Mouse (Mus musculus): ENCODE data around the gene Acbd3. TPM values are rescaled to one million over a fixed set of nuclear protein-coding genes. Genes with fewer than 3 reads are reported as not detected.

Acbd3 gene
- total RNA-seq (2014; fragmentation: Nextera tagmentation) = 19.1 and 21.9 TPM in 2 replicates
- total RNA-seq (2017) = 42.7 and 44.4 TPM in 2 replicates

GRCm38 (mm10) chr1:180725704-180726179, at the start of gene Acbd3:
TSS of gene Acbd3 (plus strand) at chr1:180726043.
- ATAC-seq (replicated peaks; ENCODE audit: low FRiP score, low TSS enrichment, poor library complexity, severe bottlenecking) = peak; percentile 88

GRCm38 (mm10) chr1:180691284-180691683, 34.6 kb upstream of the Acbd3 start:
- no peak for ATAC-seq (replicated peaks; ENCODE audit: low FRiP score, low TSS enrichment, poor library complexity, severe bottlenecking)

GRCm38 (mm10) chr1:180696626-180697352, 29.1 kb upstream of the Acbd3 start, which contains the start of gene Mixl1:
TSS of gene Mixl1 (minus strand) at chr1:180697034.
- no peak for ATAC-seq (replicated peaks; ENCODE audit: low FRiP score, low TSS enrichment, poor library complexity, severe bottlenecking)

GRCm38 (mm10) chr1:180698063-180698462, 27.8 kb upstream of the Acbd3 start:
- no peak for ATAC-seq (replicated peaks; ENCODE audit: low FRiP score, low TSS enrichment, poor library complexity, severe bottlenecking)

- no peak for ATAC-seq (replicated peaks; ENCODE audit: low FRiP score, low TSS enrichment, poor library complexity, severe bottlenecking)
Measured at GRCm38 (mm10) chr1:180703400-180703799, 22.4 kb upstream of the Acbd3 start.

GRCm38 (mm10) chr1:180707368-180707767, 18.5 kb upstream of the Acbd3 start:
- ATAC-seq (replicated peaks; ENCODE audit: low FRiP score, low TSS enrichment, poor library complexity, severe bottlenecking) = no peak

GRCm38 (mm10) chr1:180707813-180708212, 18.0 kb upstream of the Acbd3 start:
- no peak for ATAC-seq (replicated peaks; ENCODE audit: low FRiP score, low TSS enrichment, poor library complexity, severe bottlenecking)

GRCm38 (mm10) chr1:180708935-180709776, 16.7 kb upstream of the Acbd3 start:
- ATAC-seq (replicated peaks; ENCODE audit: low FRiP score, low TSS enrichment, poor library complexity, severe bottlenecking) = peak; percentile 74

GRCm38 (mm10) chr1:180718756-180719155, 7.1 kb upstream of the Acbd3 start:
- no peak for ATAC-seq (replicated peaks; ENCODE audit: low FRiP score, low TSS enrichment, poor library complexity, severe bottlenecking)

- no peak for ATAC-seq (replicated peaks; ENCODE audit: low FRiP score, low TSS enrichment, poor library complexity, severe bottlenecking)
Measured at GRCm38 (mm10) chr1:180719483-180719882, 6.4 kb upstream of the Acbd3 start.

GRCm38 (mm10) chr1:180719951-180720689, 5.7 kb upstream of the Acbd3 start:
- ATAC-seq (replicated peaks; ENCODE audit: low FRiP score, low TSS enrichment, poor library complexity, severe bottlenecking) = peak; percentile 72

- ATAC-seq (replicated peaks; ENCODE audit: low FRiP score, low TSS enrichment, poor library complexity, severe bottlenecking) = peak; percentile 53
Measured at GRCm38 (mm10) chr1:180722608-180723007, 3.2 kb upstream of the Acbd3 start.

GRCm38 (mm10) chr1:180723701-180724238, 2.1 kb upstream of the Acbd3 start:
- ATAC-seq (replicated peaks; ENCODE audit: low FRiP score, low TSS enrichment, poor library complexity, severe bottlenecking) = no peak

GRCm38 (mm10) chr1:180726183-180726582, 340 bp downstream of the Acbd3 start:
- peak; percentile 12; the same call in 1 of the 2 replicates for ATAC-seq (replicated peaks; ENCODE audit: low FRiP score, low TSS enrichment, poor library complexity, severe bottlenecking)

GRCm38 (mm10) chr1:180729231-180729630, 3.4 kb downstream of the Acbd3 start:
- no peak for ATAC-seq (replicated peaks; ENCODE audit: low FRiP score, low TSS enrichment, poor library complexity, severe bottlenecking)

- ATAC-seq (replicated peaks; ENCODE audit: low FRiP score, low TSS enrichment, poor library complexity, severe bottlenecking) = no peak
Measured at GRCm38 (mm10) chr1:180747827-180748226, 22.0 kb downstream of the Acbd3 start.

- ATAC-seq (replicated peaks; ENCODE audit: low FRiP score, low TSS enrichment, poor library complexity, severe bottlenecking) = no peak
Measured at GRCm38 (mm10) chr1:180752115-180752514, 26.3 kb downstream of the Acbd3 start.

- ATAC-seq (replicated peaks; ENCODE audit: low FRiP score, low TSS enrichment, poor library complexity, severe bottlenecking) = no peak
Measured at GRCm38 (mm10) chr1:180754376-180754775, 28.5 kb downstream of the Acbd3 start.

GRCm38 (mm10) chr1:180756711-180757110, 30.9 kb downstream of the Acbd3 start:
- ATAC-seq (replicated peaks; ENCODE audit: low FRiP score, low TSS enrichment, poor library complexity, severe bottlenecking) = no peak

Measured in megakaryocyte-erythroid progenitor cell, adult 5-6 weeks (primary cell).